Mouse (Mus musculus) heart, embryonic 10.5 days (tissue): ENCODE results near the gene Ephb1. TPM values are rescaled to one million over a fixed set of nuclear protein-coding genes. Genes with fewer than 3 reads are reported as not detected.

Source experiments
- DNase-seq: peaks from one replicate; pipeline ENCODE4 v3.0.0-alpha.2; 2017; ENCODE audit warnings: low spot score
- H3K27ac ChIP-seq: fragments of 300-500 bp; sonication (generic); 2 replicates; pipeline ENCODE4 v1.5.1; 2016; ENCODE audit warnings: mild to moderate bottlenecking
- H3K27me3 ChIP-seq: fragments of 300-500 bp; sonication (generic); 2 replicates; pipeline ENCODE4 v1.6.1; 2016; ENCODE audit warnings: mild to moderate bottlenecking; ENCODE audit not compliant: poor library complexity, insufficient read depth, severe bottlenecking
- H3K36me3 ChIP-seq: fragments of 300-500 bp; sonication (generic); 2 replicates; pipeline ENCODE4 v1.6.1; 2016; ENCODE audit warnings: mild to moderate bottlenecking, moderate library complexity
- H3K4me1 ChIP-seq: fragments of 300-500 bp; sonication (generic); 2 replicates; pipeline ENCODE4 v1.6.1; 2016; ENCODE audit warnings: mild to moderate bottlenecking
- H3K4me3 ChIP-seq: fragments of 300-500 bp; sonication (generic); 2 replicates; pipeline ENCODE4 v1.5.1; 2016; ENCODE audit warnings: mild to moderate bottlenecking, moderate library complexity
- H3K9me3 ChIP-seq: fragments of 300-500 bp; sonication (generic); 2 replicates; pipeline ENCODE4 v1.6.1; 2016; ENCODE audit warnings: mild to moderate bottlenecking, moderate library complexity
- WGBS: fragments of 180-500 bp; shearing (Covaris S2); methylation state at CpG from one replicate; pipeline ENCODE4 v1.1.7; 2016; 5-methylcytosine and 5-hydroxymethylcytosine counted together
- polyA plus RNA-seq: library from polyadenylated mRNA; unstranded; fragments of >200 nt; fragmentation: Nextera tagmentation; extraction: Ambion mirVana; gene quantifications from 2 replicates; pipeline ENCODE4 v1.2.1, GENCODE M21; 2016

Ephb1 gene
- polyA plus RNA-seq, 1 experiment from 2014 or later, result 1.3 TPM

DNA sequence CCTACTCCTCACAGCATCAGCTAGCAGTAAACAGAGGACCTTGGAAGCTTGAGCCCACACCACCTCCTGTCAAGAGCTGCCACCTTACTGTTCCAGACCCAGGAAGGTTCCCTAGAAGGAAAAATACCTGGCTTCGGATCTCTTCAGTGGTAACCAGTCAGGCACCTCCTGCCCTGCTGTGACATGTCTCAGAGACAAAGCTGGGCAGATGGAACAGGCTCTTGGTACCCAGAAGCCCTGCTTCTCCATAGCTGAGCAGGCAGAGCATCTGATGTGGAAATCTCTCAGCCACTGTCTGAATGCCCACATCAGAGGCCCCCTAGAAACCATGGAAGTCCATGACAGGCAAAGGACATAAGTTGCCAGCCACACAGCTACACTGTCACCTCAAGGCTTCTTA is 39.7 kb downstream of the Ephb1 start:
- Histone ChIP-seq H3K27ac (no peak overlapping the region), H3K4me1 (peaks cover 3% of the 10 kb centered on the region; the same call in 1 of the 2 replicates), H3K4me3 (no peak overlapping the region), H3K27me3 (no peaks in the 10 kb centered on the region), H3K9me3 (no peaks in the 10 kb centered on the region), H3K36me3 (no peaks in the 10 kb centered on the region)
- 80% methylated on average over 1 of the region's 1 CpGs for WGBS
- no peak for DNase-seq

DNA sequence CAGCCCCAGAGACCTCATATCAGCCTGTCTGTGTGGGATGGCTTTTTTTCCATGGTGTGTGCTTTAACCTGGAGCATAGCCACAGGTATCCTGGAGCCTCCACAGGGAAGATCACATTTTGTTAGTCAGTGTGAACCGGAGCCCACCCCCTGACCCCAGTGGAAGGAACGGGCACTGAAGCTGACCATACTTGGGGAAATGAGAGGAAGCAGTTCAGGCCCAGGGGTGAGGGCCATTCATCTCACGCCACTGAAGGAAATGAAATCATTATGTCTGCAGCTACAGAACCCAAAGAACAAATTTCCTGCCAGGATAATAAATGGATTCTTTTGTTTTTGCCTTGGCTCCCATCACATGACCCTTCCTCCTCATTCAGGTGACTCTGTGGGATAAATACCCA is 44.1 kb downstream of the Ephb1 start:
- H3K27ac ChIP-seq, result no peak overlapping the region
- DNase-seq, result no peak
- H3K27me3 ChIP-seq, result 0 out of 2 replicates have a peak, but pooled peaks cover 3% of the 10 kb centered on the region
- no peak overlapping the region for H3K4me3 ChIP-seq
- 52% methylated on average over 3 of the region's 3 CpGs for WGBS
- H3K9me3 ChIP-seq, result no peaks in the 10 kb centered on the region
- H3K4me1 ChIP-seq, result peaks cover 9% of the 10 kb centered on the region; the same call in 1 of the 2 replicates
- H3K36me3 ChIP-seq, result no peaks in the 10 kb centered on the region

DNA sequence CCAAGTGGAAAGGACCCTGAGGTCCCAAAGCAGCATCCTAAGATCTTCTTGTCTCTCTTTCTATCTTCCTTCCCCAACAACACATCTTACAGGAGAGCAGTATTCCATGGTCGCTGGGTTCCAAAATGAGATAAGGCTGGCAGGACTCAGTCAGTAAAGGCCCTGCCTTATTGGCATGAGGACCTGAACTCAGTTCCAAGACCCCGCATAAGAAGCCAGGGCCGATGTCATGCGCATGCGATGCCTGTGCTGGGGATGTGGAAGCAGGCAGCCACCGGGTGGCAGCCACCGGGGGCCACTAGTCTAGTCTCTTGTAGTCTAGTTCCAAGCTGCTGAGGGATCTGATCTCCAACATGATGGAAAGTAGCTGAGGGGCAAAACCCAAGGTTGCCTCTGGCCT is 45.2 kb downstream of the Ephb1 start:
- no peak for DNase-seq
- Histone ChIP-seq H3K27ac (no peak overlapping the region), H3K27me3 (0 out of 2 replicates have a peak, but pooled peaks cover 12% of the 10 kb centered on the region), H3K4me1 (peaks cover 9% of the 10 kb centered on the region; the same call in 1 of the 2 replicates), H3K9me3 (no peaks in the 10 kb centered on the region), H3K36me3 (no peaks in the 10 kb centered on the region), H3K4me3 (no peak overlapping the region)
- 76% methylated on average over 7 of the region's 7 CpGs for WGBS

DNA sequence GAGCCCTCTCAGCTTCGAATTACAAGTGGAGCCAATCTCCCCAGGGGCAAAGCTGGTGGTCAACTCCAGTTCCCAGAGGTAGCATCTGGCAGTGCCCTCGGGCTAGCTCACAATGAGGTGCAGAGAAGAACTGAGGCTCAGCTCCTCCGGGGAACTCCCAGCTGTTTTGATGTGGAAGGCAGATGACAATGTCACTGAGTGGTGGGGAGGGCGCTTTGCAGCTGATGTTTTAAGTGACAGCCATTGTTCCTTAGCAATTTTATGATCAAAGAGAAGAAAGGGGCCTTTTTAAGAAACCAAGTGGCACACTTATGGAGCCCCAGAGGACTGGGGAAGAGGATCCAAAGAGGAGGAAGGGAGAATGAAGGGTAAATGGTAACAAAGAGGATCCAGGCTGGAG is 46.8 kb downstream of the Ephb1 start:
- Histone ChIP-seq H3K27me3 (0 out of 2 replicates have a peak, but pooled peaks cover 16% of the 10 kb centered on the region), H3K9me3 (no peaks in the 10 kb centered on the region), H3K4me1 (peaks cover 9% of the 10 kb centered on the region; the same call in 1 of the 2 replicates), H3K36me3 (no peaks in the 10 kb centered on the region), H3K4me3 (no peak overlapping the region), H3K27ac (no peak overlapping the region)
- DNase-seq, result no peak
- 61% methylated on average over 4 of the region's 4 CpGs for WGBS

DNA sequence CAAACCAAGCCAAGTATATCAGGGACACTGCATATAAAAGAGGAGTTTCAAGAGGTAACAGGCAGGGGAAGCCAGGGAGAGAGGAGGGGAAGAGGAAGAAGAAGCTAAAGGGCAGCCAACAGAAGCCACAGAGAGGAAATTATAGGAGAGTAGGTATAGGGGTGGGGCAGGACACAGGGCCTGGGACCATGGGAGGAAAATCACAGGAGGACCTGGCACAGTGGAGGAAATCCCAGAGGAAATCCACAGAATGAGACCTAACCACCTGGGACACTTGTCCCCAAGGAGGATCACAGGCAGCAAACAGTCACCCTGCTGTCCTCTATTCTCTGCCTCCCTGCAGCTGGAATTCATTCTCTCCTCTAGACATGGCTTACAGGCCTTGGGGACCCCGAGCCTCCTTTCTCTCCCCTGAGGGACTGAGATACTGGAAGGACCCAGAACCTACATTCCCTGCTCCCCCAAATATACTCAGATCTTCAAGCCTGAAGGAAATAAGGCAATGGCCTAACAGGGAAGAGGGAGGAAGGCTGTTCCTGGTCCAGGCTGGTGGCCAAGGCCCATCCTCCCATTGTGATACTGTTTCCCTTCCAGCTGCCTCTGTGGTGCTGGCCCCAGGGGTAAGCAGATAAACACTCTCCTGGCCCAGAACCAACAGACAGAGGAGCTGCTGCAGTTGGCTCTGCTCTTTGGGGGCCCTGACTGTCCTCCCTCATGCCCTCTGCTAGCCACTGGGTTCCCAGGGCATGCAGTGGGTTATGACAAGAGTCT is 47.7 kb downstream of the Ephb1 start:
- DNase-seq, result no peak
- peaks cover 9% of the 10 kb centered on the region; the same call in 1 of the 2 replicates for H3K4me1 ChIP-seq
- H3K27ac ChIP-seq, result no peak overlapping the region
- H3K9me3 ChIP-seq, result no peaks in the 10 kb centered on the region
- WGBS, result 78% methylated on average over 1 of the region's 1 CpGs
- no peaks in the 10 kb centered on the region for H3K36me3 ChIP-seq
- peaks cover 24% of the 10 kb centered on the region; the same call in 1 of the 2 replicates for H3K27me3 ChIP-seq
- no peak overlapping the region for H3K4me3 ChIP-seq

DNA sequence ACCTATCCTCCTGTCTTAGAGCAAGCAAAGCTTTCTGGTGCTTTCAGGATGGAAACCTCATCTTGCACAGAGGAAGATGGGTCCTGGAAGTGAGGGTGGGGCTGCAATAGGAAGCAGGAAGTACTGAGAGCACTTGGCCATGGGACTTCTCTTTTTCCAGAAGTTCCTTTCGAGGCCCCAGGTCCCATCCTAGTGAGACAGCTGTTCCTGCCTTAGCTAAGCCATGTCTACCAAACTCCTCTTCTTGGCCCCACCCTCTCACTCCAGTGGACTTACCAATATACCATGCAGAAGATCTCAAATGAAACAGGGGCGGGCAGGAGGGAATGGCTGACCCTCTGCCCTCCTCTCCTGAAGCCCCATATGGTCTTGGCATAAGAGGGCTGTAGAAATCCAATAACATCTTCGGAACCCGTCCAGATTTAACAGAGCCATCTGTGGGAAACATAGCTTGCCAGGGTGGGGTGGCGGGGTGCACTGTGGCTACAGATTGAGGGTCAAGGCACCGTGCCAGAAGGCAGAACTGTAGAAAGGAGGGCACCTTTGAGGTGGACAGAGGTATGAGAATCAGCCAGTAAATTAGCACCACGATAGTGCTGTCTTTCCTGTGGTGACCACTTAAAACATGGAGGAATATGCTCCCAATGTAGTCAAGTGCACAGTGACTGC is 48.9 kb downstream of the Ephb1 start:
- peaks cover 9% of the 10 kb centered on the region; the same call in 1 of the 2 replicates for H3K4me1 ChIP-seq
- no peak overlapping the region for H3K27ac ChIP-seq
- H3K4me3 ChIP-seq, result no peak overlapping the region
- H3K9me3 ChIP-seq, result no peaks in the 10 kb centered on the region
- peaks cover 30% of the 10 kb centered on the region; the same call in 1 of the 2 replicates for H3K27me3 ChIP-seq
- no peaks in the 10 kb centered on the region for H3K36me3 ChIP-seq
- no peak for DNase-seq
- WGBS, result 87% methylated on average over 7 of the region's 7 CpGs

DNA sequence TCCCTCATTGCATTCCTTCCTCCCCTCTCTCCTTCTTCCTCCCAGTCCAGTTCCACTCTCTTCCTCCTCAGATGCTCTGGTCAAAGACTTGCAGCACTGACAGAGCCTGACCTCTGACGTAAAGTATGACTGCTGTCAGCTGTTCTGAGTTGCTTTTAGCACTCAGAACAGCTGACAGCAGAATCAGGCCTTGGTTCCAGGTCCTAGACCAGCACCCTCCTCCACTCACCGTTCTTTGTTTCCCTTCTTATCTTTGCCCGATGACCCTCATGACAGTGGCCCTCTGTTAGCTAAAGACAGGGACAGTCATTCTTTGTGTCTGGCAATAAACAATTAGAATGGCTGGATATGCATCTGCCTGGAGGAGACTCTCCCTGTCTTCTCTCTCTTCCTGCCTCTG is 49.7 kb downstream of the Ephb1 start:
- Histone ChIP-seq H3K27ac (no peak overlapping the region), H3K4me3 (no peak overlapping the region), H3K9me3 (no peaks in the 10 kb centered on the region), H3K27me3 (peaks cover 32% of the 10 kb centered on the region; the same call in 1 of the 2 replicates), H3K4me1 (peaks cover 6% of the 10 kb centered on the region; the same call in 1 of the 2 replicates), H3K36me3 (no peaks in the 10 kb centered on the region)
- no peak for DNase-seq
- 11% methylated on average over 3 of the region's 3 CpGs for WGBS

DNA sequence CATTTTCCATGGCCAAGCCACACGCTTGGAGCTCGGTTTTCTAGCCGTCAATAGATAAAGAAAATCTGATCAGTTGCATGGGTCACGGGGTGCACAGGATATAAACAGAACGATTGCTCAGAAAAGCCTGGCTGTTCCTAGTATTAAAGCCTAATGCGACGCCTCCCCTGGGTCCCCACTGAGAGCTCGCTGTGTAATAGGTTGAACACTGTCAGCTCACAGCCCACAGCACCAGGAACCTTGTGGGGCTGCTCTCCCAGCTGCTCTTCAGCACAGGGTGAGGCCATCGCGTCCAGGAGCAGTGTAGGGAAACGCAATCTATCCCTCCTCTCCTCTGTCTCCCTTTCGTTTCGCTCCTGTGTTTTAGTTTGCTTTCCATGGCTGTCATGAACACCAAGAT is 50.6 kb downstream of the Ephb1 start:
- DNase-seq, result no peak
- H3K4me1 ChIP-seq, result peaks cover 6% of the 10 kb centered on the region; the same call in 1 of the 2 replicates
- H3K4me3 ChIP-seq, result no peak overlapping the region
- peaks cover 40% of the 10 kb centered on the region; the same call in 1 of the 2 replicates for H3K27me3 ChIP-seq
- H3K9me3 ChIP-seq, result no peaks in the 10 kb centered on the region
- no peak overlapping the region for H3K27ac ChIP-seq
- WGBS, result 51% methylated on average over 13 of the region's 13 CpGs
- no peaks in the 10 kb centered on the region for H3K36me3 ChIP-seq

DNA sequence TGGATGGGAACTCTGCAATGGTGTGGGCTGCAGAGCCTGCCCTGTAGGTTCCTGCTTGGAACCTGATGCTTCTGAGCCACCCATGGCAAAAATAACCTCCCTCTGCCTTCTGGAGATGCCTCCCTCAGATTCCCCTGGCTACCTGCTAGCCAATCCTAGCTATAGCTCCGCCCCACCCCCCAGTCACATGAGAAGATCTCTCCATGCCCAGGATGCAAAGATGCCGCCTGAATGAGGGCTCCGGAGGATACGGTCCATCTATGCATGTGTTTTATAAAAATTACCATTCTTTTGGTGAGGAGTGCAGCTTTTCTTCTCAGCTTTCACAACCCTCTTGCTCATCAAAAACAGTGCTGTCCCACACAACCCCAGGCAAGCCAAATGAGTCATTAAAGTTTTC is 53.5 kb downstream of the Ephb1 start:
- peaks cover 45% of the 10 kb centered on the region; the same call in 1 of the 2 replicates for H3K27me3 ChIP-seq
- no peaks in the 10 kb centered on the region for H3K4me1 ChIP-seq
- no peaks in the 10 kb centered on the region for H3K9me3 ChIP-seq
- no peak overlapping the region for H3K4me3 ChIP-seq
- no peaks in the 10 kb centered on the region for H3K36me3 ChIP-seq
- 92% methylated on average over 4 of the region's 4 CpGs for WGBS
- no peak overlapping the region for H3K27ac ChIP-seq
- no peak for DNase-seq

DNA sequence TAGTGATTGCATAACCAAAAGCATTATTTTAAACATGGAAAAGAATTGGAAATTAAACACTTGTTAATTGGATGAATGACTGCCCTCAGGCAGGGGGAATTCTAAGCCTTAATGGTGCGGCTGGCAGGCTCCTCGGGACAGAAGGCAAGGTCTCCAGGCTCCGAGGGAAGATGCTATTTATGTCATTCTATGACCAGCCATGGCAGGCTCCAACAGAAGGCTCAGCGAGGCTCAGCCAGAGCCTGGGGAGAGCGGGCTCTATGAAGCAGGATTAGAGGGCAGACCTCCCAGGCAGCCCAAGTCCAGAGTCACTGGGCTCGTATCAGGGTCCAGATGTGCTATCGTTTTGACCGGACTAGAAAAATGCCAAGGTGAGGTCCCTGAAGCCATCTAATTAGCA is 55.8 kb downstream of the Ephb1 start:
- peaks cover 44% of the 10 kb centered on the region; the same call in 1 of the 2 replicates for H3K27me3 ChIP-seq

DNA sequence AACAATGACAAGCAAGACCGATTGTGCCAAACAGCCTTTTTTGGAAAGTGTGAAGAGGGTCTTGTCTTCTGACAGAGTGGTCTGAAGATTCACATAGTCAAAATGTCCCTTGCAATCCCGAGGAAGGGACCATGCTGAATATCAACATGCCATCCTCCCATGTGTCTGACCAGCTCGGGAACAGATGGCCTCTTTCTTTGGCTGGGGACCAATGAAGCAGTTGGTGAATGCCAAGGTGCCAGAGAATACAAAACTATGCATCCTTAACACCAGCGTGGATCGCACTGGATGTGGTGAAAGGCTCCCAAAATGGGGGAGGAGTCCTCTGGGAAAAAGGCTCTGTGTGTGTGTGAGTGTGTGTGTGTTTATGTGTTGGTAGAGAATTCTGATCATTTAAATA is 56.5 kb downstream of the Ephb1 start:
- H3K4me3 ChIP-seq, result no peak overlapping the region
- no peaks in the 10 kb centered on the region for H3K36me3 ChIP-seq
- WGBS, result 89% methylated on average over 5 of the region's 5 CpGs
- peaks cover 43% of the 10 kb centered on the region; the same call in 1 of the 2 replicates for H3K27me3 ChIP-seq
- H3K27ac ChIP-seq, result no peak overlapping the region
- no peak for DNase-seq
- no peaks in the 10 kb centered on the region for H3K4me1 ChIP-seq
- H3K9me3 ChIP-seq, result no peaks in the 10 kb centered on the region

More for the DNA sequence above, 55.8 kb downstream of the Ephb1 start:
- H3K4me3 ChIP-seq, result no peak overlapping the region
- H3K27ac ChIP-seq, result no peak overlapping the region
- WGBS, result 62% methylated on average over 8 of the region's 8 CpGs
- H3K36me3 ChIP-seq, result no peaks in the 10 kb centered on the region
- no peaks in the 10 kb centered on the region for H3K9me3 ChIP-seq
- H3K4me1 ChIP-seq, result no peaks in the 10 kb centered on the region
- DNase-seq, result no peak

DNA sequence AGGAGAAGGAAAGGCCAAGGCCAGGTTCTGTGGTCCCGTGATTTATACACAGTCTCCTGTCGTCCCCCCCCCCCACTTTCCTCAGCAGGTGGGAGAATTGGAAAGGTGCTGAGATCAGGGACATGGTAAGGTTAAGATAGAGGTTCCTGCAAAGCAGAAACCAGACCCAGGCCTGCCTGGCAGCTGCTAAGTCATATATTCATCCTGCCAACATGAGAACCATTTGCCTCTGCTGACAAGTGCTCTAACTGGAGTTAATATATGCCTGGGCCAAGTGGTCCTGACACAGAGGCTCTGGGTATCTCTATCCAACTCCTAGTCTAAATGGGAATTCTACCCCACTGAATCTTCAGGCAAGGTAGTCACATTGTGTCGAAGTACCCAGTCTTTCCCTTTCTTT is 57.3 kb downstream of the Ephb1 start:
- Histone ChIP-seq H3K27me3 (peaks cover 35% of the 10 kb centered on the region; the same call in 1 of the 2 replicates), H3K4me3 (no peak overlapping the region), H3K4me1 (no peaks in the 10 kb centered on the region), H3K27ac (no peak overlapping the region), H3K36me3 (no peaks in the 10 kb centered on the region), H3K9me3 (no peaks in the 10 kb centered on the region)
- 73% methylated on average over 3 of the region's 3 CpGs for WGBS
- no peak for DNase-seq

DNA sequence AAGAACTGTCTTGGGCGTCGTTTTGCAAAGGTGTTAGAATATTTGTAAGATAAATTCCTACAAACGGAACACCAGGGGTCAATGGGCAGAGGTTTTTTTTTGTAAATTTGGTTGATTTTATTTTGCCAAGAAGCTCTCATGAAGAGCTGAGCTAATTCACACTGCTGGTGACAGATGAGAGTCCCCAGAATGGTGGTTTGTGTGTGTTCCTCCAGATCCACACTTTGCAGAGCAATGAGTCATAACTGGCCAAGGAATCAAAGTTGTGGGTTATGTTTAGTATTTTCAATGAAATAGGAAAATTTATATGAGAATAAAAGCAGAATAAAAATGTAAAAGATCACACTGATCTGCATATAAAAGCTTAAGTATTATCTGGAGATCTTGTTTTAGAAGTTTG is 60.9 kb downstream of the Ephb1 start:
- WGBS, result 92% methylated on average over 3 of the region's 3 CpGs
- Histone ChIP-seq H3K27ac (no peak overlapping the region), H3K9me3 (no peaks in the 10 kb centered on the region), H3K27me3 (peaks cover 25% of the 10 kb centered on the region; the same call in 1 of the 2 replicates), H3K4me3 (no peak overlapping the region), H3K36me3 (no peaks in the 10 kb centered on the region), H3K4me1 (no peaks in the 10 kb centered on the region)
- DNase-seq, result no peak
